9 mouse cellular contexts compared by ENCODE assay signal in genomic region chr9:121058116-121058515, GRCm38 (mm10).
DNase-seq lines count a peak whose midpoint lies in the region; ATAC-seq and TF ChIP-seq lines count a peak whose summit lies in the region.
"Had no signal": no experiment of that assay in that cellular context is flagged by ENCODE, and none has a peak within 500 bp of the region (broad histone marks: within the 10 kb centered on the region; RNA-seq: fewer than 3 reads in every experiment).

No protein-coding gene starts in this region.

- H3K36me3 ChIP-seq in heart, embryonic 12.5 days: no peaks in the 10 kb centered on the region

- H3K27me3 ChIP-seq in heart, embryonic 12.5 days (replicated peaks): no peaks in the 10 kb centered on the region
- H3K27me3 ChIP-seq: CH12.LX had no signal

- H3K4me2 ChIP-seq in heart, embryonic 12.5 days: no peak overlapping the region

- TF ChIP-seq CTCF in brain, embryonic 14.5 days (IDR thresholded peaks at IDR 0.05; ENCODE audit: borderline replicate concordance, extremely low read depth, insufficient read depth, insufficient read length): no peak
- no peak for TF ChIP-seq CTCF in lung, adult 2 months (IDR thresholded peaks at IDR 0.05; ENCODE audit: insufficient read depth, low read length)

- peaks cover 21% of the 10 kb centered on the region for H3K4me1 ChIP-seq in heart, embryonic 12.5 days (replicated peaks)
- no peaks in the 10 kb centered on the region for H3K4me1 ChIP-seq in lung, adult 2 months (ENCODE audit: control insufficient read depth, insufficient read depth, low read length)

- DNase-seq in heart, adult 11 months: peak; percentile 99
- peak; percentile 74 for DNase-seq in brain, embryonic 14.5 days (ENCODE audit: low read depth)
- DNase-seq in heart, postnatal 25 days (ENCODE audit: low spot score): peak; percentile 48
- peak; percentile 15 for DNase-seq in lung, adult 2 months
- DNase-seq in urinary bladder, adult 2 months (ENCODE audit: low spot score): no peak
- no peak for DNase-seq in cerebellum, adult 8-10 months

- no peak overlapping the region for H3K9ac ChIP-seq in heart, embryonic 12.5 days

- no peak for ATAC-seq in heart, embryonic 12.5 days (ENCODE audit: insufficient number of reproducible peaks, low FRiP score)
- ATAC-seq in CD4-positive, CD25-positive, alpha-beta regulatory T cell, adult 4 months: no peak

- H3K27ac ChIP-seq in heart, embryonic 12.5 days (ENCODE audit: poor library complexity, severe bottlenecking): no peak overlapping the region

- no peak for TF ChIP-seq POLR2A in brain, embryonic 14.5 days (IDR thresholded peaks at IDR 0.05; ENCODE audit: borderline replicate concordance, extremely low read depth, insufficient read depth, insufficient read length, poor library complexity, severe bottlenecking)
- peak; percentile 36; the same call in 1 of the 2 replicates for TF ChIP-seq POLR2A in lung, adult 2 months (IDR thresholded peaks at IDR 0.05; ENCODE audit: borderline replicate concordance, extremely low read depth, low read depth, low read length)

- whole genome bisulfite sequencing in heart, embryonic 12.5 days: 76% methylated on average over 7 of the region's 7 CpGs
- 53% methylated on average over 7 of the region's 7 CpGs for WGBS in lung, adult 2 months

- intact Hi-C loops in heart, postnatal 25 days (cut with DNase I): loop anchor here (5.0 kb wide), 2 partner anchors 121 to 456 kb away; no protein-coding TSS in a partner anchor

- H3K9me3 ChIP-seq in heart, embryonic 12.5 days (replicated peaks): no peaks in the 10 kb centered on the region

- no peak overlapping the region for H3K4me3 ChIP-seq in heart, embryonic 12.5 days
- H3K4me3 ChIP-seq in lung, adult 2 months (replicated peaks; ENCODE audit: extremely low read depth, low read depth, low read length): peak overlapping the region; percentile 36

Comparison
In these comparisons a context has a peak if more than half of its experiments do, and no peak if none do; other contexts are left out.
1. DNase-seq: peak in heart, adult 11 months (single experiment), brain, embryonic 14.5 days (single experiment), heart, postnatal 25 days (single experiment) and lung, adult 2 months (single experiment); none in urinary bladder, adult 2 months (single experiment) and cerebellum, adult 8-10 months (single experiment).